Mouse (Mus musculus) ES-CJ7 (cell line): ENCODE results near the gene Med29.

Experiments
- DNase-seq: peaks from one replicate; pipeline ENCODE4 v3.0.0; 2011; ENCODE audit warnings: low read depth, low spot score

Gene Med29

GRCm38 (mm10) chr7:28376011-28376771, 16.3 kb downstream of the Med29 start:
- DNase-seq = peak; percentile 87

GRCm38 (mm10) chr7:28375176-28375921, 17.2 kb downstream of the Med29 start:
- DNase-seq = peak; percentile 90

GRCm38 (mm10) chr7:28374647-28375046, 17.9 kb downstream of the Med29 start:
- no peak for DNase-seq

- no peak for DNase-seq
Measured at GRCm38 (mm10) chr7:28373891-28374495, 18.5 kb downstream of the Med29 start.

- peak; percentile 83 for DNase-seq
Measured at GRCm38 (mm10) chr7:28373131-28373581, 19.4 kb downstream of the Med29 start.

- peak; percentile 99 for DNase-seq
Measured at GRCm38 (mm10) chr7:28372251-28373108, 20.0 kb downstream of the Med29 start, which contains the start of gene Plekhg2. Plekhg2 (minus strand) TSS chr7:28372599.

- no peak for DNase-seq
Measured at GRCm38 (mm10) chr7:28371514-28371989, 21.0 kb downstream of the Med29 start.

GRCm38 (mm10) chr7:28370977-28371513, 21.5 kb downstream of the Med29 start:
- no peak for DNase-seq

GRCm38 (mm10) chr7:28370051-28370450, 22.5 kb downstream of the Med29 start:
- DNase-seq = no peak

- DNase-seq = no peak
Measured at GRCm38 (mm10) chr7:28368276-28368920, 24.1 kb downstream of the Med29 start.

- DNase-seq = no peak
Measured at GRCm38 (mm10) chr7:28367663-28368275, 24.7 kb downstream of the Med29 start.

- no peak for DNase-seq
Measured at GRCm38 (mm10) chr7:28362441-28363060, 30.0 kb downstream of the Med29 start.

GRCm38 (mm10) chr7:28361647-28362341, 30.7 kb downstream of the Med29 start:
- DNase-seq = peak; percentile 64

- no peak for DNase-seq
Measured at GRCm38 (mm10) chr7:28360291-28360690, 32.2 kb downstream of the Med29 start.

- no peak for DNase-seq
Measured at GRCm38 (mm10) chr7:28359854-28360253, 32.7 kb downstream of the Med29 start.

GRCm38 (mm10) chr7:28358431-28358830, 34.1 kb downstream of the Med29 start:
- no peak for DNase-seq

- DNase-seq = no peak
Measured at GRCm38 (mm10) chr7:28357984-28358383, 34.5 kb downstream of the Med29 start.

- DNase-seq = peak; percentile 55
Measured at GRCm38 (mm10) chr7:28356981-28357380, 35.5 kb downstream of the Med29 start.

- DNase-seq = no peak
Measured at GRCm38 (mm10) chr7:28355221-28355620, 37.3 kb downstream of the Med29 start.
